Mouse (Mus musculus): ENCODE data around the gene Naaa. TPM values are rescaled to one million over a fixed set of nuclear protein-coding genes. Genes with fewer than 3 reads are reported as not detected.
A peak's percentile ranks its signal among the peaks of the same experiment; 100 is the strongest.

The Naaa gene
- total RNA-seq, 2 experiments from 2014 or later, result 15.6 to 22.2 TPM

DNA sequence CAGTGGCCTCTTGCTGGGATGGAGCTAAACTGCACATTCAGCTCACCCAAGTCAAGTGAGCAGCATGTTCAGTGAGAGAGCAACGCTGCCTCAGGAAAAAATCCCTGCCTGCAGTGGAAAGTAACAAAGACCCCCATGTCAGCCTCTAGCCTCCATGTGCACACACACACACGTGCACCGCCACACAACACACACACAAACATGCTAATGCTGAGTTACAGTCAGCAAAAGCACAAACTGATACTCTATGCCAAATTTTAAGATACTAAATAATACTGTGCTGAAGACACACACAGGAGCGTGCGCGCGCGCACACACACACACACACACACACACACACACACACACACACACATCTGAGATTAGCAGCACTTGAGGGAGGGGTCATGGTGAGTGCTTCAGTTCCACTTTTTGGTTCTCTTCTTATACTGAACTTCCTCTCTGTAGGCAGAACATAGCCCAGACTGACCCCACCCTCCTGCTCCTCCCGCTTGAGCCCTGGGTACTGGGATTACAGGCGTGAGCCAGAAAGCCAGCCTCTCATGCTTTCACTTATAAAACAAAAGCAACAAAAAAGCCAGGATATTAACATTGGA lies 1.1 kb upstream of the Naaa start:
- DNase-seq (ENCODE audit: extremely low spot score in 1 of 2, low spot score in 2 of 2), result no peak
- intact Hi-C loops (cut with DNase I), result no loop called here

DNA sequence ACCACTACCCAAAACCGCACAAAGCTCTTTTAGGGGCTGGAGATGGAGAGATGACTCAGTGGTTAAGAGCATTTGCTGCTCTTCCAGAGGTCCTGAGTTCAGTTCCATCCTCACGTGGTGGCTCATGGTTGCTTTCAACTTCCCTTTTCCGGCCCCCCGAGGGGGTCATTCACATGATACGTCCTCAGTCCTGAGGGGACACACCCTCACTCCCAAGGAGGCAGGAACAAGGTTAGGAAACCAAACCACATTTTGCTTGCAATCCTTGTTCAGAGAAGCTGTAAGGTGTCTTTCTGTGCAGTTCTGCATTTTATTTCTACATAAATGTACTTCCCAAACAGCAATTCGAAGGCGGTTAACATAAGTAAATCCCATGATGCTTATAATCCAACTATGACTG lies 7.5 kb downstream of the Naaa start:
- DNase-seq (ENCODE audit: extremely low spot score in 1 of 2, low spot score in 2 of 2), result no peak
- intact Hi-C loops (cut with DNase I), result no loop called here

DNA sequence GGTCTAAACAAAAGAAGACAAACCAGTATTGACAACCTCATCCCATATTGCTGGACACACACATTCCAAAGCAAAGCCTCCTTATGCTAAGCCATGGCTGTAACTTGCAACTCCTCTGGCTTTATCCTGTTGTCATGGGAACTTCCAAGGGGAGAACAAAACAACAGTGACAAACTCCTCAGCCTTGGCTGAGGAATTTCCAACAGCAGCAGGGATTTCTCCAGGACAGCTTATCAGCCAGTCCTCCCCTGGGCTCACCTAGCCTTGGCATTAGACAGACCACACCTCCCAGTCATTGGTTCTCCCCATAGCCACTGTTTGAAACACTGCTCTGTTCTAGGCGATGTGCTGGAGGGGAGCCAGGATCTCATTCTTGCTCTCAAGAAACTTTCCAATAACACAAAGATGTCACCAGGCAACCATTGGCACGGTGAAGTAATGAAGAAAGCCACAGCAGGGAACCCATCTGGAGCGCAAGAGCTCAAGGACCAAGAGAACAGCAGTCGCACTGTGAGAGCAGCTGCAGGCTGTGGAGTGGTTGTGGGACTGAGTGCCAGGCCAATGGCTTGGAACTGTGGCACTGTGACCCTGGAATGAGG lies 14.1 kb downstream of the Naaa start:
- peak; percentile 84 to 90 for DNase-seq (ENCODE audit: extremely low spot score in 1 of 2, low spot score in 2 of 2)
- intact Hi-C loops (cut with DNase I), result no loop called here

DNA sequence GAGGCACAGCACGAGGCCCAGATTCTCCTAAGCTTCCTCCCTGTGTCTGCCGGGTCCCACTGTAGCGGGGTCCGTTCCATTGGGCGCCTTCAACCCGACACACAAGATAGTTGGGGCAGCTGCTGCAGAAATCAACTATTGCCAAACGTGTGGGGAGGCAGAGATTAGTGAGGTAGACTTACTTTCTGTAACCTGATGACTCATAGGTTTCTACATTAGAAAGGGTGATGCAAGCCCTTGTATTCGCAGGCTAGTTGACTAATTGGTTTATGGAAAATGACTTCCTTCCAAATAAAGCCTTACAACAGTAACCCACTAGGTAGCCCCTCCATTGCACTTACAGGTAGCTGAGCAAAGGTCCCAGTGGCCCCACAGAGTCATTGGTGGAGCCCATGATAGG lies 15.3 kb downstream of the Naaa start:
- intact Hi-C loops (cut with DNase I), result no loop called here
- DNase-seq (ENCODE audit: extremely low spot score in 1 of 2, low spot score in 2 of 2), result no peak

DNA sequence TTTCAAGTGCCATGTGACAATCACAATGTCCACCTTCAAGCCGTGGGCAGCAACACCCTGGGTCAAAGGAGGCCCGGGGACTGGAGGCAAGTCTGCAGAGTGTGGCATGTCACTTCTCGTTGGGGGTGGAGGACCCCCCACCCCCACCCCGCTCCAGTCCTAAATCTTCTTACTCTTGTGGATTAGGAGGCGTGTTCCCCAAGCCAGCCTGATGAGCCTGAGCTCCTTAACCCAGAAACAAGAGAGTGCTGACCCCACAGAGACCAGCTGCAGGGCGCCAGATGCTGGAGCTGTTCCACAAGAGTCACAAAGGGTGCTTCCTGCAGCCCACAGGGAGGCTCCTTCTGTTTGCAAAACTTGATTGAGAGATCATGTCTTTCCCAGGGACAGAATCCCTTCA lies 21.8 kb downstream of the Naaa start, which contains the start of gene Ppef2:
Ppef2 (minus strand) TSS at position 61 of the 400 bp plus-strand sequence.
- intact Hi-C loops (cut with DNase I), result no loop called here
- DNase-seq (ENCODE audit: extremely low spot score in 1 of 2, low spot score in 2 of 2), result no peak

DNA sequence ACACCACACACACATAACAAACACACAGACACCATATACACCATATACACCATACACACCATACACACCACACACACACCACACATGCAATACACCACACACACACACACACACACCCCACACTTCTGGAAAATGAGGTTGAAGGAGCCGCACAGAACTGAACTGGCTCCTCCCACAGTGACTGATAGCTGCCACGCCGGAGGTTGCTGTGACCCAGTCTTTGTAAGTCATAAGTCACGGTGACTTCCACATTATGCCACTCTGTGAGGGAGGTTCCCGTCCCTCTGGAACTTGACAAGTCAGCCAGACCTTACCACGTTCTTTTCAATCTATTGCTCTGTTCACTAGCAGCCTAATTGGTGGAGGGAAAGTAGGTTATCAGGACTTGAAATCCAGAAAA lies 23.5 kb downstream of the Naaa start:
- DNase-seq (ENCODE audit: extremely low spot score in 1 of 2, low spot score in 2 of 2), result no peak
- intact Hi-C loops (cut with DNase I), result no loop called here

DNA sequence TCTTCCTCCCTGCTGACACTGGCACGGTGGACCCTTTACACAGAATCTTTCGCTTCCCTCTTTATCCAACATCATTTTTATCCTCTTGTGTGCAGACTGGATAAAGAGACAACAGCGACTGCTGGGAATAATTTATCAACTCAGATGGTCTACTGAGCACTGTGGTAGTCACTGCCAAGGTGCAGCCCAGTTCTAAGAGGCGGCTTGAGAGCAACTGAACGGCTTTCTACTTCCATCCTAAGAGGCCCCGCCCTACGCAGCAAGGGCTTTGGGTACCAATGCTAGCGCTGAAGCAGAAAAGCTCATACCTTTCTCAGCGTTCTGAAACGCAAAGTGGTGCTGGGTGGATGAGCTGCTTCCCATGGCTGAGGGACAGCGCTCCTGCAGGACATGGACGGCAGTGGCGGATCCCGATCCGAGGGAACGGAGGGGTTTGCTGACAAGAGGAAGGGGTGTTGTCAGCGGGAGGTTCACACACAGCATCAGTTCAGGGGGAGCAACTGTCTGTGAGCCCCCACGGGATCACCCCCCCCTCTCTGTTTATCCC lies 25.1 kb downstream of the Naaa start:
- intact Hi-C loops (cut with DNase I), result no loop called here
- DNase-seq (ENCODE audit: extremely low spot score in 1 of 2, low spot score in 2 of 2), result peak in 1 of 2 experiments; percentile 45

DNA sequence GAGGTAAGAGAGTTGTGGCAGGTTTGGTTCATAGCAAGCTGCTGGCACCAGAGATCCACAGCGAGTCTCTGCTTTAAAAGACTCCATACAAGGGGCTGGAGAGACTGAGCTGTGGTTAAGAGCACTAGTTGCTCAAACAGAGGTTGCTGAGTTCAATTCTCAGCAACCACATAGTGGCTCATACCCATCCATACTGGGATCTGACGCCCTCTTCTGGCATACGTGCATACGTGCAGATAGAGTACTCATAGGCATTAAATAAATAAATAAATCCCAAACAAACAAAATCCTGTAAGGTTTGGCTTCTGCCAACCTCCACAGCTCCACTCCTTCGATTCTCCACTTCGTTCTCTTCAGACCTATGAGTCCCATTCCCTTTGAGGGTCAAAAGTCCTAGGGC lies 25.9 kb downstream of the Naaa start:
- DNase-seq (ENCODE audit: extremely low spot score in 1 of 2, low spot score in 2 of 2), result no peak
- intact Hi-C loops (cut with DNase I), result no loop called here

DNA sequence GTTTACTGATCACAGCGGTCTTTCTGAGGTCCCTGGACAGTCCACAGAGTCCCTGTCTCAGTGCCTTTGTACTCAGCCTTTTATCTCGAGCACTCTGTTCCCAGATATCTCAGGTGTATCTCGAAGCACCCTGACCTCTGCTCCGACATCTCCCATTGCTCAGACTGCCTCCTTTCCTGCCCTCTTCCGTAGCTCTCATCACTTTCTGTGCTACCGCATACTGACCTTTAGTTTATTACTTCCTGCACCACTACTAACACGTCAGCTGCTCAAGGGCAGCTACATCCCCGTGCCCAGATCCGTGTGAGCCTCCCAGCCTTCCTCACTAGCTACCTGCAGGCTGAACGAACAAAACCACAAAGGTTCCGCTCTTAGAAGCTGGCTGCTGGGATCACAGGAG lies 29.4 kb downstream of the Naaa start:
- no peak for DNase-seq (ENCODE audit: extremely low spot score in 1 of 2, low spot score in 2 of 2)
- intact Hi-C loops (cut with DNase I), result no loop called here

DNA sequence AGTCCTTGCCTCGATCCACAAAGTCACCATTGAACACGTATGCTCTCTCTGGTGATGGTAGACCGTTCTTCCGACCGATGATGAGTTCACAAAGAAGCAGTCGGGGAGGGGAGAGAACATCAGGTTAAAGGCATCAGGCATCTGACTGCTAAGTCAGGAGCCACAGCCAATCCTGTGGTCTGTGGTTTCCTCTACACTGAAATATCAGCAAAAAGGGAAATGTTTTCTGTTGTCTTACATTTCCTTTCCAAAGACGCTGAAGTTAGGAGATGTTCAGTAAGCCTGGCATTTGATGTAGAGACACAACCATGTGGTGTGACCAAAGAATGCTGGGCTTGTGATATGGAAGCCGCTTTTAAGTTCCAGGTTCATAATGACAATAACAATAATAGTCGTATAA lies 32.5 kb downstream of the Naaa start:
- intact Hi-C loops (cut with DNase I), result no loop called here

DNA sequence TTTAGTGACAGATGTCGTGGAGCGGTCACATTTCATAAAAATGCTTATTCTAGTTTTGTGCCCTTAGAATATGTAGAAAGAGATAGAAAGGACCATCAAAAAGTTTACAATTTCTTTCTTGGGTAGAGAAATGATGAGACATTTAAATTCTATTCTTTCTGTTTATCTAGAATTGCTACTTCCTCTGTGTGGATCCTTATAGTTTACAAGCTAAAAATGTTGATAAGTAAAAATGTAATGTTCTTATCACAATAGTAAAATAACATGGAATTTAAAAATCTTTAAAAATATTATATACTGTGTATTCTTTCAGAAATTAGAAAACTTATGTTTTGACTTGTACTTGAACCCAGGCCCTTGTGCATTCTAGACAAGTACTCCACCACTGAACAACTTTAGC lies 33.1 kb downstream of the Naaa start:
- no peak for DNase-seq (ENCODE audit: extremely low spot score in 1 of 2, low spot score in 2 of 2)
- intact Hi-C loops (cut with DNase I), result no loop called here

More for the DNA sequence above, 32.5 kb downstream of the Naaa start:
- no peak for DNase-seq (ENCODE audit: extremely low spot score in 1 of 2, low spot score in 2 of 2)

DNA sequence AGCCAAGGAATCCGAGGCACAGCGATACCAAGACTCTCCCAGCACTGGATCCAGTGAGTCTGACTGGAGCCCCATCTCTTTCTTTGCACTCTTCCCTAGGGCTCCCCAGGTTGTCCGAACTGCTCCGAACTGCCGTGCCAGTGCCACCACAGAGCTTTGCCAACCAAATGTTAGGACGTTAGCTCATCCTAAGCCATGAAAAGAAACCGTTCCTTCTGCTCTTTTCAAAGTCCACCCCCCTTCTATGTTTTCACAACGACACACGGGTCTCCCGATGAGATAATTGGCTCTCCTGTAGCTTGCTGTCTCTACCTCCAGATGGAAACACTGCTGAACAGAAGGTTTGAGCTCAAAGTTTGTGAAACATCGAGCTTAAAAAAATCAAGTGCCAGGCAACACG lies 37.2 kb downstream of the Naaa start:
- intact Hi-C loops (cut with DNase I), result no loop called here
- DNase-seq (ENCODE audit: extremely low spot score in 1 of 2, low spot score in 2 of 2), result peak in 1 of 2 experiments; percentile 34

DNA sequence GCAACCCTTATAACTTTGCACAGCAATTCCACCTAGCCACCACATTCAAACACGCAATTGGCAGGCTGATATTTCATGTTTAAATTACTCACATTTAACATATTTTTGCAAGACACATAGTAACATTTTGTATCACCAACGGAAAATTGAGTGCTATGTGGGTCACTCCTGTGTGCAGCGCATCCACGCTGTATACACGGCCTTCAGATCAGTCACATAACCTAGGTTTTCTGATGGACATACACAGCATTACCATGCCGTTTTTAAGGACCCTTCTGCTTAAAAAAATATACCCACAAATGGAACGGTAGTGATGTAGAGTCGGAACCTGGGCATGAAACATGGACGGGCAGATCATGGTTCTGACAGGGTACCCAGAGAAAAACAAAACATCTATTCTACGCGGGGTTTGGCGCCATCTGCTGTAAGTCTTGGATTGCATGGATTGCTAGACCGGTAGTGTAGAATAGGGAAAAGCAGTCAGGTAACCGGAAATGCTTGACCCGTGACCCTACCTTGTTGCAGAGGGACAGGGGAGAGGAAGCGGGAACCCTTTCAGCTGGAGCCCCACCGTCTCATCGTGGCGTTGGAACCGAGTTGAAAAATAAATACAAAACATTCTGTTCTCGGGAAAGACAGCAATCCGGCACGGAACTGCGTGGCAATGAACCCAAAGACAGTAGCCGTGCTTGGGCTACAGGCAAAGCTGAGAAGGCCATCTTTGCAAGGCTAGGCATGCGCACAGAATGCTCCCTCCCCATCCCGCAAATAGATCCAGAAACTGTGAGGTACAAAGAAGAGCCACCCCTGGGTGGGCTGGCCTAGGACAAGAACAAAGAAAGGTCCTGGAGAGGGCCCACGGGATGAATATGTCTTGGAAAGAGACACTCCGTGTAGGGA lies 38.4 kb downstream of the Naaa start:
- intact Hi-C loops (cut with DNase I), result no loop called here
- DNase-seq (ENCODE audit: extremely low spot score in 1 of 2, low spot score in 2 of 2), result peak; percentile 64 to 67

DNA sequence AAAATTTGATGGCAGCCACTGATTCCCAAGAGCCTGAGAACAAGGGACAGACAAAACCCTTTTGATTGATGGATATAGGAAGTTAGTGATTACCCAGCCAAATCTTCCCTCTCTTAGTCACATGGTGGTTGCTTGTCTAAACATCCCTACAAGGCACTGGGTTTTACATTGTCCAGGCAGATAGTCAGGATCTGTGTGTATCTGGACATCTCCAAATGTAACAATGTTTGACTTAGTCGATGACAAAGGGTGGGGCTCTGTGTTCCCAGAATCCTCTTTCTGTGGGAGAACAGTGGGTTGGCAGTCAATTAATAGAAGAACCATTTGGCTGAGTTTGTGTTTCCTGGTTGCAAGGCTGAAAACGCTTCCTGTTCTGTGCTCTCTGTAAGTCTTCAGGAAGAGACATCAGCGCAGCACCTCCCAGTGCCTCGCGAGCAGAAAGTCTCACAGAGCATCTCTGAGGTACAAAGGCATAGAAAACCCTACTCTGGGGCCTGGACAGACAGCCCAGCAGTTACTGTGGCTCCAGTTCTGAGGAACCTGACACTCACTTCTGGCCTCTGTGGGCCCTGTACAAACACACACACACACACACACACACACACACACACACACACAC lies 42.9 kb downstream of the Naaa start:
- intact Hi-C loops (cut with DNase I), result no loop called here
- no peak for DNase-seq (ENCODE audit: extremely low spot score in 1 of 2, low spot score in 2 of 2)

DNA sequence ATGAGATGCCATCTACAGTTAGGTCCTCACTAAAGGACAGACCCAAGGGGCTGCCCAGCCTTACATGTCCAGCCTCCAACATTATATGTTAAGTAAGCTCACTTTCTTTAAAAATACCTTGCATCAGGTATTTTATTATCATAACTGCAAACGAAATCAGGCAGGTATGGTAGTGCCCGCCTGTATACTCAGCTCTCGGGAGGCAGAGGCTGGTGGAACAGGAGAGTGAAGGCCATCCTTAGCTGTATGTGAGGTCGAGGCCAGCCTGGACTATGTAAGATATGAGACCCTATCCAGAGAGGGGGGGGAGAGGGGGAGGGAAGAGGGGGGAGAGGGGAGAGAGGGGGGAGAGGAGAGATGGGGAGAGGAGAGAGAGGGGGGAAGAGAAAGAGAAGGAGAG lies 44.6 kb downstream of the Naaa start:
- no peak for DNase-seq (ENCODE audit: extremely low spot score in 1 of 2, low spot score in 2 of 2)
- intact Hi-C loops (cut with DNase I), result no loop called here

DNA sequence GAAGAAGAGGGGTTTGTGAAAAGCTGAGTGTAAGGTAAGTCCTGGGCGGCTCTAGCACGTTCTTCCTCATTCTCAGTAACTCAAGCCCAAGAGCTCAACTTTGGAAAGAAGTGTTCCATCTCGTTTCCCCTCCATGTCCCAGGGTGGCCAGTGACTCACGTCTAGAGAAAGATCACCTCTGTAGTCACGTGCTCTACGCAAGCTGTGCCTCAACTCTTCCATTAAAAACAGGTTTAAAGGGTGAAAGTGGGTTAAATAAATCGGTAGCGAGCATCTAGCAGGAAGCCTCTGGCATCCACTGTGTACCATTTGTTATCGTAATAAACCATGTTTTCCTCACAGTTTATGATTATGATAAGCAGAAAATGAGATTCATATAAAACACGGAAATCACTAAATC lies 46.1 kb downstream of the Naaa start:
- intact Hi-C loops (cut with DNase I), result no loop called here
- no peak for DNase-seq (ENCODE audit: extremely low spot score in 1 of 2, low spot score in 2 of 2)

DNA sequence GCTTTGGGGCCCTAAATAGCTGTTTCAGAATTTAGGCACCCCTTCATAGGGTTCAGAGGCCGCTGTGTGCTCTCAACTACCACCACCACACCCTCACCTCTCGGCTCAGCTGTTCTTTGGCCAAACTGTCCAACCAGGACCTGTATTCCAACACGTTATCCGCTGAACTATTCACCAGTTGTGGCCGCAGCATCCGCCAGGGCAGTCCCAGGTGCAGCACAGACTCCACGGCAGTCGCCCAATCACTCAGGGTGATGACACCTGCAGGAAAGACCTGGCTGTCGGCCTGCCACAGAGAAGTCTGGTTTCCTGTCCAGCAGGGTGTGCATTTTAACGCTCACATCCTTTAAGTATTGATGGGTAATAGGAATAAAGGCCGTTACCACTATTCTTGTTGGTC lies 47.7 kb downstream of the Naaa start:
- no peak for DNase-seq (ENCODE audit: extremely low spot score in 1 of 2, low spot score in 2 of 2)

DNA sequence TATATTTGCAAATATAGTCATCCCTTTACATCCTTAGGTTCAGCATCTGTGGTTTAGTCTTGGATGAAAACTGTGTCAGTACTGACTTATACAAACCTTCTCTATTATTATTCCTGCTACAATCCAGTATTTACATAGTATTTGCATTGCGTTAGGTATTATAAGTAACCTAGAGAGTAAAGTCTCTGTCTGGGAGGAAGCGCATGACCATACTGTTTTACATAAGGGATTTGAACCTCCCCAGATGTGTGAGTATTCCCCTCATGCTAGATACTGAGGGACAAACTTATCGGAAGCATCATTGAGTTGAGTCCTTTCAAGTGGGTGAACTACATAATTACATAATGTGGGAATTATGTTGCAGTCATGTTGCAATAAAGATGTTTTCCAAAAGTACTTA lies 48.5 kb downstream of the Naaa start:
- DNase-seq (ENCODE audit: extremely low spot score in 1 of 2, low spot score in 2 of 2), result no peak

More for the DNA sequence above, 47.7 kb downstream of the Naaa start:
- intact Hi-C loops (cut with DNase I), result no loop called here

DNA sequence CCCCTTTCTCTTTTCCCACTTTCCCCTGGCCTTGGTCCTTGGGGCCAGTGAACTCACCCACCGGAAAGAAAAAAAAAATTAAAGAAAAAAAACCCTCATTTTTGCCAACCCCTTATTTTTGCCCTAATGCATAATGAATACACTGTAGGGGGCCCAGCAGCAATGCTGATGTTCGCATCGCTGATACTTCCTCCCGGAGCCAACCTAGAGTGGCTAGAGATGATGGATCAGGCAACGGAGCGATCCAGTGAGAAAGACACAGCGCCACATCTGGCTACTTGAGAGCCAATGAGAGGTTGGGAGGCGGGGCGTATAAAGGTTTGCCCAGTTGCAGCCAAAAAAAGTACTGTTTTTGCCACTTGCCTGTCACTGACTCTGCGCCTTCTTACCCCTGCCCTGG lies 49.2 kb downstream of the Naaa start:
- intact Hi-C loops (cut with DNase I), result no loop called here

More for the DNA sequence above, 48.5 kb downstream of the Naaa start:
- intact Hi-C loops (cut with DNase I), result no loop called here

More for the DNA sequence above, 49.2 kb downstream of the Naaa start:
- no peak for DNase-seq (ENCODE audit: extremely low spot score in 1 of 2, low spot score in 2 of 2)
